Mouse (Mus musculus) liver, embryonic 14.5 days (tissue): Measurements from ENCODE around the gene Cuedc1.

ENCODE experiments used
- CTCF ChIP-seq: IDR thresholded peaks from 2 replicates; pipeline ENCODE4 v1.5.1; 2016; ENCODE audit warnings: antibody characterized with exemption, low read depth, control low read depth
- EP300 ChIP-seq: IDR thresholded peaks from 2 replicates; pipeline ENCODE4 v1.6.1; 2016; ENCODE audit warnings: antibody characterized with exemption, low read depth

DNA sequence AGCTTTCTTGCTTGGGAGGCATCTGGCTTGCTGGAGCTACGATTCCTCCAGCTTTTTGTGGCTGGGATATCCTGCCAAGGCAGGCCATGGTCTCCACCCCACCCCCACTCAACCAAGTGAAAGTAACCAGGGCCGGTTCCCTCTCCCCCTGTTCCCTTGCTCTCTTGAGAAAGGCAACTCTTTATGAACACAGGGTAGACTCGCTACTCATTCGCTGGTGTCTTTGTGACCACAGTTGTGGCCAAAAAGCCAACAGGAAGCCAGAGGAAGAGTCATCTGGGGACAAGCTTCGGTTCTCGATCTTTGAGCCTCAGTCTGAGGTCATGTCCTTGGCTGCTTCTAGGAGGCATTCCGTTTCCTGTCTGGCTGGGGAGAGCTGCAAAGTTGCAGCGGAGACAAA, 34.0 kb downstream of the Cuedc1 start:
- no peak for TF ChIP-seq CTCF
- TF ChIP-seq EP300, result no peak
